Mouse (Mus musculus): ENCODE measurements around the gene Zfp524. TPM values are rescaled to one million over a fixed set of nuclear protein-coding genes. Genes with fewer than 3 reads are reported as not detected.

Gene Zfp524
- polyA plus RNA-seq, 1 experiment from 2014 or later = 11.3 TPM

DNA sequence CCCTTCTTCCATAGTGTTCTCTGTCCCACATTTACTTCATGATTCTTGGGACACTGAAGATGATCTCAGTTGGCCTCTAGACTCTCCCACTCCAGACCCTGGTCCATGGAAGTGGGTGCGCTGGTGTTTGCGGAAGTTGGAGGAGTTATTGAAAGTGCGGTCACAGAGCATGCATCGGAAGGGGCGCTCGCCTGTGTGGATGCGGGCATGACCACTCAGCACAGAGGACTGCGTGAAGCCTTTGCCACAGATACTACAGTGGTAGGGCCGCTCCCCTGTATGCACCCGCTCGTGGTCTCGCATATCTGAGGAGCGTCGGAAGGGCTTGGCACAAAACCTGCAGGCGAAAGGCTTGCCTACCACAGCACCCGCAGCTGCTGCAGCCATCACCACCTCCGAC lies 21.4 kb downstream of the Zfp524 start:
- WGBS = 96% methylated on average over 17 of the region's 17 CpGs
- Histone ChIP-seq H3K4me2 (no peak overlapping the region), H3K9me3 (replicated peaks) (peaks cover 10% of the 10 kb centered on the region), H3K4me1 (replicated peaks) (peaks cover 13% of the 10 kb centered on the region), H3K27ac (no peak overlapping the region), H3K27me3 (no peaks in the 10 kb centered on the region), H3K4me3 (no peak overlapping the region), H3K36me3 (peaks cover 54% of the 10 kb centered on the region), H3K9ac (no peak overlapping the region)
- no peak for ATAC-seq (replicated peaks; ENCODE audit: insufficient number of reproducible peaks, insufficient read depth, low FRiP score, low read depth)

DNA sequence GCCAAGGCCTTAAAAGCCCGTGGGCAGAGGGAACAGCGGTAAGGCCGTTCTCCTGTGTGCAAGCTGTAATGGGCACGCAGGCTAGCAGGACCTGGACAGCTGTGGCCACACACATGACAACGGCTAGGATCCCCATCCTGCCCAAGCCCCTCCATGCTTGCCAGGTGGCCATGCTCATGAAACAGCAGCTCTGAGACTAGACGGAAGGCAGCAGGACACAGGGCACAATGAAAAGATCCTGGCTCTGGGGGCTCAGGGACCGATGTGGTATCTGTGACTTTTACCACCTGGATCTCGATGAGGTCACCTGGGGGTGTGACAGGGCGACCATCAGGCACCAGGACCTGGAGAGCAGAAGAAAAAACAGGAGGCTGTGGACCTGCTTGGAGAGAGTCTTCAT lies 21.9 kb downstream of the Zfp524 start:
- Histone ChIP-seq H3K4me1 (replicated peaks) (peaks cover 13% of the 10 kb centered on the region), H3K9me3 (replicated peaks) (peaks cover 5% of the 10 kb centered on the region), H3K27ac (no peak overlapping the region), H3K27me3 (no peaks in the 10 kb centered on the region), H3K36me3 (peaks cover 49% of the 10 kb centered on the region), H3K4me3 (no peak overlapping the region), H3K9ac (no peak overlapping the region), H3K4me2 (no peak overlapping the region)
- ATAC-seq (replicated peaks; ENCODE audit: insufficient number of reproducible peaks, insufficient read depth, low FRiP score, low read depth) = no peak
- 90% methylated on average over 9 of the region's 9 CpGs for WGBS

DNA sequence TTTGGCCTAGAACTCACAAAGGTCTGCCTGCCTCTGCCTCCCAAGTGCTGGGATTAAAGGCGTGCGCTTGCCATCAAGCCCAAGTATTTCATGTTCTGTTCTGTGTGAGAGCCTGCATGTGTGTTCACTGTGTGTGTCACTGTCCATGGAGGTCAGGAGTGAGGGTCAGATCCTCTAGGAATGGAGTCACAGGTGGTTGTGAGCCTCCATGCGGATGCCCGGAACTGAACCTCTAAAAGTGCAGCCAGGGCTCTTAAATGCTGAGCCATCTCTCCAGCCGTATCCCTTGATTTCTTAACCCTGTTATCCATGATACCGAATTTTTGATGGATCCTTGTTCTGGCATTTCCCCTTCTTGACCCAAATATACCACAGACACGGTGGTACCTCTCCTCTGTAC lies 22.8 kb downstream of the Zfp524 start:
- WGBS = 90% methylated on average over 7 of the region's 7 CpGs
- H3K4me2 ChIP-seq = peak overlapping the region; percentile 60; the same call in 1 of the 2 replicates
- H3K9me3 ChIP-seq (replicated peaks) = no peaks in the 10 kb centered on the region
- H3K36me3 ChIP-seq = peaks cover 40% of the 10 kb centered on the region
- H3K27ac ChIP-seq = no peak overlapping the region
- no peaks in the 10 kb centered on the region for H3K27me3 ChIP-seq
- peaks cover 13% of the 10 kb centered on the region for H3K4me1 ChIP-seq (replicated peaks)
- H3K4me3 ChIP-seq = no peak overlapping the region
- no peak overlapping the region for H3K9ac ChIP-seq
- ATAC-seq (replicated peaks; ENCODE audit: insufficient number of reproducible peaks, insufficient read depth, low FRiP score, low read depth) = no peak

DNA sequence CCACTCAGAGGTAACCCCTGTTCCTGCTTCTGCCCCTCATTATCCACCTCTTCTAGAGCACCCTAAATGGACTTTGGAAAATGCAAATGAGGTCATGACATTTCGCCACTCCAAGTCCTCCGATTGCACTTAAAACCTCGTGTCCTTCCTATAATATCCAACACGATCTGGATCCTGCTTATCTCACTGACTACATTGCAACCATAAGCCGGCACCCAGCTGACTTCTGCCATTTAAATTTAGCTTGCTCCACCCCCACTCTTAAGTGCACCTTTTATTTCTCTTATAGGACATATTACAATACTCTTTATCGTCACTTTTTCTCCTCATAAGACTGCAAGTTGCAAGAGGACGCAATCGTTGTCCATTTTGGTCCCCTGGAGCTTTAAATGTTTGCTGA lies 23.3 kb downstream of the Zfp524 start:
- ATAC-seq (replicated peaks; ENCODE audit: insufficient number of reproducible peaks, insufficient read depth, low FRiP score, low read depth) = no peak
- peak overlapping the region; percentile 60 for H3K4me2 ChIP-seq
- peak overlapping the region; percentile 96 for H3K27ac ChIP-seq
- WGBS = 72% methylated on average over 8 of the region's 8 CpGs
- peaks cover 13% of the 10 kb centered on the region for H3K4me1 ChIP-seq (replicated peaks)
- H3K27me3 ChIP-seq = no peaks in the 10 kb centered on the region
- H3K4me3 ChIP-seq = peak overlapping the region; percentile 77
- peak overlapping the region; percentile 82; the same call in 1 of the 2 replicates for H3K9ac ChIP-seq
- H3K36me3 ChIP-seq = peaks cover 36% of the 10 kb centered on the region
- H3K9me3 ChIP-seq (replicated peaks) = no peaks in the 10 kb centered on the region

GRCm38 (mm10) chr7:5038109-5038732 lies 24.0 kb downstream of the Zfp524 start, which contains the start of gene Zfp784:
Zfp784 (minus strand) TSS chr7:5038446.
- Histone ChIP-seq H3K4me3 (peak within 1 kb of the TSS; percentile 77), H3K36me3 (peaks cover 28% of the 10 kb centered on the region), H3K4me1 (replicated peaks) (peaks cover 13% of the 10 kb centered on the region), H3K4me2 (peak within 1 kb of the TSS; percentile 60), H3K9ac (peak within 1 kb of the TSS; percentile 82), H3K27me3 (no peaks in the 10 kb centered on the region), H3K9me3 (replicated peaks) (no peaks in the 10 kb centered on the region), H3K27ac (peak within 1 kb of the TSS; percentile 96)
- ATAC-seq (replicated peaks; ENCODE audit: insufficient number of reproducible peaks, insufficient read depth, low FRiP score, low read depth) = peak; percentile 96
- under 1% methylated on average over 48 of the region's 48 CpGs for WGBS

DNA sequence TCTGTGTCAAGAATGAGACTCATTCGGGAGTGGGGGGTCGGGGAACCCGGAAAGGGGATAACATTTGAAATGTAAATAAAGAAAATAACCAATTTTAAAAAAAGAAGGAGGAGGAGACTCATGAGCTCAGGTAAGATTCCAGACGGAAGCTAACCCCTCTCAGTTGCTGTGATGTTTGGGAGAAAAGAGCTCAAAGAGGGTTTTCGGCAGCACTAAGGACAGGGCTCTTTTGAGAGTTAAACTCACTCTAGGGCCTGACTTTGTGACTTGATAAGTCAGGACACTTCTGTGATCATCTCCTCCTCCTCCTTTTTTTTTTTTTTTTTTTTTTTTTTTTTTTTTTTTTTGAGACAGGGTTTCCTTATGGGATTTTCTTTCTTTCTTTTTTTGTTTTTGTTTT lies 24.7 kb downstream of the Zfp524 start:
- WGBS = 25% methylated on average over 5 of the region's 5 CpGs
- H3K27me3 ChIP-seq = no peaks in the 10 kb centered on the region
- peak overlapping the region; percentile 77 for H3K4me3 ChIP-seq
- no peak for ATAC-seq (replicated peaks; ENCODE audit: insufficient number of reproducible peaks, insufficient read depth, low FRiP score, low read depth)
- peak overlapping the region; percentile 96 for H3K27ac ChIP-seq
- H3K9me3 ChIP-seq (replicated peaks) = no peaks in the 10 kb centered on the region
- H3K36me3 ChIP-seq = peaks cover 21% of the 10 kb centered on the region
- H3K9ac ChIP-seq = peak overlapping the region; percentile 82; the same call in 1 of the 2 replicates
- peaks cover 13% of the 10 kb centered on the region for H3K4me1 ChIP-seq (replicated peaks)
- H3K4me2 ChIP-seq = peak overlapping the region; percentile 60

DNA sequence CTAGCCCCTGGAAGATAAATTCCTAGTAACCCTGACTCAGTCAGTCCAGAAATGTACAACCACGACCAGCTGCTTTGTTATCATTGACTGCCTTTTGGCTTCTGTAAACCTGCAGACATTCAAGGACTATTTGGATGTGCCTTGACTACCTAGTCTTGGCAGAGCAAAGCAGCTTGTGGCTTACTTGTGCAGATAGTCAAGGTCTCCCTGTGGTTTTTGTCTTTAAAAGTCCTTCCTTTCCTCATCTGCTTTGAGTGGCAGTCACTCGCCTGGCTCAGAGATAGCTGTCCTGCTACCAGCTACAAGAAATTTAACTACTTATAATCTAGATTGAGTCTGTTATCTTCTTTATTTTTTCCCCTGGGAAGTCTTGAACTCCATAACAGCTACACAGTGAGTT lies 30.8 kb downstream of the Zfp524 start:
- Histone ChIP-seq H3K4me3 (no peak overlapping the region), H3K27ac (no peak overlapping the region), H3K27me3 (no peaks in the 10 kb centered on the region), H3K36me3 (no peaks in the 10 kb centered on the region), H3K9ac (no peak overlapping the region), H3K9me3 (replicated peaks) (no peaks in the 10 kb centered on the region), H3K4me2 (no peak overlapping the region), H3K4me1 (replicated peaks) (no peaks in the 10 kb centered on the region)
- WGBS = 51% methylated on average over 2 of the region's 2 CpGs
- no peak for ATAC-seq (replicated peaks; ENCODE audit: insufficient number of reproducible peaks, insufficient read depth, low FRiP score, low read depth)

- Histone ChIP-seq H3K4me3 (no peak overlapping the region), H3K27me3 (no peaks in the 10 kb centered on the region), H3K4me1 (replicated peaks) (peaks cover 8% of the 10 kb centered on the region), H3K4me2 (no peak overlapping the region), H3K9me3 (replicated peaks) (no peaks in the 10 kb centered on the region), H3K9ac (no peak overlapping the region), H3K27ac (no peak overlapping the region), H3K36me3 (no peaks in the 10 kb centered on the region)
- no peak for ATAC-seq (replicated peaks; ENCODE audit: insufficient number of reproducible peaks, insufficient read depth, low FRiP score, low read depth)
- WGBS = 63% methylated on average over 2 of the region's 2 CpGs
Observed at GRCm38 (mm10) chr7:5046112-5046511, 31.9 kb downstream of the Zfp524 start.

- 15% methylated on average over 2 of the region's 2 CpGs for WGBS
- Histone ChIP-seq H3K9me3 (replicated peaks) (no peaks in the 10 kb centered on the region), H3K36me3 (no peaks in the 10 kb centered on the region), H3K4me1 (replicated peaks) (peaks cover 15% of the 10 kb centered on the region), H3K4me2 (no peak overlapping the region), H3K9ac (no peak overlapping the region), H3K27me3 (peaks cover 7% of the 10 kb centered on the region), H3K27ac (no peak overlapping the region), H3K4me3 (no peak overlapping the region)
- ATAC-seq (replicated peaks; ENCODE audit: insufficient number of reproducible peaks, insufficient read depth, low FRiP score, low read depth) = no peak
Observed at GRCm38 (mm10) chr7:5047313-5047712, 33.1 kb downstream of the Zfp524 start.

DNA sequence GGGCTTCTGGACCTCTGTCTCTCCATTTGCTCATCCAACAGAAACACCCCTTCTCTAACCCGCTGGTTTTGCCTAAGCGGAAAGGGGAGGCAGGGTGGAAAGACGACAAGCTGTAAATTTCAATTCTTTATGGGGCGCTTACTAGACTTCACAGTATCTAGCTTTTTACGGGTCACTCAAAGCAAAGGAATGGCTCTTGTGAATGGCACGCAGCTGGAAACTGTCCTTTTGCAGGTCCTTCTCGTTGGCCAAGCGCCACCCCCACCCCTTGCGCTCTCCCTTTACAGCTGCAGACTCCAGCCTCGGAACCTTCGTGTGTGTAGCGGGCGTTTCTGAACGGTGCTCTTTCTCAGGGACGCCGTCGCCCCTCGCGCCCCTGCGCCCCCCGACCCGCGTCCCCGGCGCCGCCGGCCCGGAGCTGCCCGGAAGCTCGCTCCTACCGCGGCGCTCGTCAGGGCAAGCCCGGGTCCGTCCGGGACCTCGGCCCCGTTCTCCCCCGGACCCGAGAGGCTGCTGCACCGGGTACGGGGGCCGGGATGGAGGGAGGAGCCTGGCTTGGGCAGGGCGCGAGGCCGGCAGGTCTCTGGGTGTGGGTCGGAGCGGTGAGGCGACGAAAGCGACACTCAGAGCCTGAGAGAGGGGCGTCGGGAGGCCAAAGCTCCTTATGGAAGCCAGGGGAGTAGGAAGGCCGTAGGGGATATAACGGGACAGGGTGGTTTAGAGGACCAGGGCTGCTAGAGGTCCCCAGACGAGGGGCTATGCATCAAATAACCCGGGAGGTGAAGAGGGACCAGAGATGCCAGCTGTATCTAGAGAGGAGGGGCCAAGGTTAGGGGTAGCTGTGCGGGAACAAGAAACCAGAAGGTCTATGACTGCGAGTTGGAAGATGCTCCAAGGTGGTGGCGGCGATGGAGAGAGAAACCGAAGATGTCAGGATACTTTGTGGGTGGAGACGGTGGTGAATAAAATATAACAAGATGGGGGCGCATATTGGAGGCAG lies 37.3 kb downstream of the Zfp524 start, which contains the start of gene Zfp580:
TSS of gene Zfp580 (plus strand) at position 346 of the 1,000 bp plus-strand sequence.
- peak within 1 kb of the TSS; percentile 68 for H3K27ac ChIP-seq

GRCm38 (mm10) chr7:5052438-5052837 lies 38.2 kb downstream of the Zfp524 start:
- Histone ChIP-seq H3K36me3 (no peaks in the 10 kb centered on the region), H3K4me2 (peak overlapping the region; percentile 96), H3K9me3 (replicated peaks) (no peaks in the 10 kb centered on the region), H3K27me3 (peaks cover 59% of the 10 kb centered on the region), H3K4me1 (replicated peaks) (peaks cover 40% of the 10 kb centered on the region), H3K4me3 (peak overlapping the region; percentile 89), H3K27ac (no peak overlapping the region), H3K9ac (peak overlapping the region; percentile 53)
- 4% methylated on average over 12 of the region's 12 CpGs for WGBS
- no peak for ATAC-seq (replicated peaks; ENCODE audit: insufficient number of reproducible peaks, insufficient read depth, low FRiP score, low read depth)

More for the DNA sequence above, 37.3 kb downstream of the Zfp524 start, which contains the start of gene Zfp580:
- Histone ChIP-seq H3K9me3 (replicated peaks) (no peaks in the 10 kb centered on the region), H3K36me3 (no peaks in the 10 kb centered on the region), H3K4me1 (replicated peaks) (peaks cover 33% of the 10 kb centered on the region), H3K9ac (peak within 1 kb of the TSS; percentile 82), H3K4me3 (peak within 1 kb of the TSS; percentile 89), H3K4me2 (peak within 1 kb of the TSS; percentile 96), H3K27me3 (peaks cover 49% of the 10 kb centered on the region)
- WGBS = 2% methylated on average over 65 of the region's 65 CpGs
- peak; percentile 77 for ATAC-seq (replicated peaks; ENCODE audit: insufficient number of reproducible peaks, insufficient read depth, low FRiP score, low read depth)
